Mouse (Mus musculus) limb, embryonic 14.5 days (tissue): ENCODE results near the gene Rpl10a. TPM values are rescaled to one million over a fixed set of nuclear protein-coding genes. Genes with fewer than 3 reads are reported as not detected.
A peak's percentile ranks its signal among the peaks of the same experiment; 100 is the strongest.

Experiments used
- ATAC-seq: fragments of 200-750 bp; cut with Nextera tagmentation; 2 replicates; pipeline ENCODE4 v1.8.0; 2017; ENCODE audit warnings: low read depth, moderate number of reproducible peaks, moderate TSS enrichment; ENCODE audit not compliant: low FRiP score
- DNase-seq: peaks from one replicate; pipeline ENCODE4 v3.0.0-alpha.2; 2015; ENCODE audit warnings: low spot score
- H3K27ac ChIP-seq: fragments of 300-500 bp; sonication (generic); replicated peaks from 2 replicates; pipeline ENCODE4 v1.5.1; 2014; ENCODE audit warnings: low read depth, mild to moderate bottlenecking, low read length, moderate library complexity, mixed read lengths
- H3K27me3 ChIP-seq: fragments of 300-500 bp; sonication (generic); 2 replicates; pipeline ENCODE4 v1.6.1; 2014; ENCODE audit warnings: low read length, mixed read lengths; ENCODE audit not compliant: control insufficient read depth, insufficient read depth
- H3K36me3 ChIP-seq: fragments of 300-500 bp; sonication (generic); 2 replicates; pipeline ENCODE4 v1.6.1; 2014; ENCODE audit warnings: mild to moderate bottlenecking, low read length, moderate library complexity, mixed read lengths; ENCODE audit not compliant: control insufficient read depth, insufficient read depth
- H3K4me1 ChIP-seq: fragments of 300-500 bp; sonication (generic); 2 replicates; pipeline ENCODE4 v1.6.1; 2014; ENCODE audit warnings: antibody characterized with exemption, low read length, mixed read lengths; ENCODE audit not compliant: control insufficient read depth, insufficient read depth
- H3K4me2 ChIP-seq: fragments of 300-500 bp; sonication (generic); replicated peaks from 2 replicates; pipeline ENCODE4 v1.6.1; 2014; ENCODE audit warnings: low read depth, mild to moderate bottlenecking, low read length, moderate library complexity; ENCODE audit not compliant: severe bottlenecking
- H3K4me3 ChIP-seq: fragments of 300-500 bp; sonication (generic); replicated peaks from 2 replicates; pipeline ENCODE4 v1.5.1; 2014; ENCODE audit warnings: low read length
- H3K9ac ChIP-seq: fragments of 300-500 bp; sonication (generic); 2 replicates; pipeline ENCODE4 v1.6.1; 2014; ENCODE audit warnings: mild to moderate bottlenecking, low read depth, low read length, moderate library complexity; ENCODE audit not compliant: severe bottlenecking
- H3K9me3 ChIP-seq: fragments of 300-500 bp; sonication (generic); 2 replicates; pipeline ENCODE4 v1.6.1; 2016; ENCODE audit warnings: low read length; ENCODE audit not compliant: control insufficient read depth
- POLR2A ChIP-seq: fragments of 200-500 bp; IDR thresholded peaks from 2 replicates; pipeline ENCODE4 v1.8.0; 2012; ENCODE audit warnings: inconsistent platforms, mild to moderate bottlenecking, moderate library complexity, borderline replicate concordance; ENCODE audit not compliant: insufficient read depth, insufficient read length; ENCODE audit errors: extremely low read depth
- WGBS: fragments of 180-500 bp; shearing (Covaris S2); extraction: QIAGEN DNeasy Blood & Tissue Kit; methylation state at CpG from one replicate; pipeline ENCODE4 v1.1.7; 2014; 5-methylcytosine and 5-hydroxymethylcytosine counted together
- polyA plus RNA-seq, 2 experiments: library from polyadenylated mRNA; depleted of rRNA in 1 of 2; stranded (reverse) in 1 of 2; unstranded in 1 of 2; fragments of >200 nt; fragmentation: Nextera tagmentation in 1 of 2; extraction: Ambion mirVana in 1 of 2; gene quantifications; 2 replicates each; pipeline versions ENCODE4 v1.2.1 to v1.2.3; 2012 to 2014

Gene Rpl10a
- polyA plus RNA-seq, 2 experiments = 905 to 4,469 TPM

DNA sequence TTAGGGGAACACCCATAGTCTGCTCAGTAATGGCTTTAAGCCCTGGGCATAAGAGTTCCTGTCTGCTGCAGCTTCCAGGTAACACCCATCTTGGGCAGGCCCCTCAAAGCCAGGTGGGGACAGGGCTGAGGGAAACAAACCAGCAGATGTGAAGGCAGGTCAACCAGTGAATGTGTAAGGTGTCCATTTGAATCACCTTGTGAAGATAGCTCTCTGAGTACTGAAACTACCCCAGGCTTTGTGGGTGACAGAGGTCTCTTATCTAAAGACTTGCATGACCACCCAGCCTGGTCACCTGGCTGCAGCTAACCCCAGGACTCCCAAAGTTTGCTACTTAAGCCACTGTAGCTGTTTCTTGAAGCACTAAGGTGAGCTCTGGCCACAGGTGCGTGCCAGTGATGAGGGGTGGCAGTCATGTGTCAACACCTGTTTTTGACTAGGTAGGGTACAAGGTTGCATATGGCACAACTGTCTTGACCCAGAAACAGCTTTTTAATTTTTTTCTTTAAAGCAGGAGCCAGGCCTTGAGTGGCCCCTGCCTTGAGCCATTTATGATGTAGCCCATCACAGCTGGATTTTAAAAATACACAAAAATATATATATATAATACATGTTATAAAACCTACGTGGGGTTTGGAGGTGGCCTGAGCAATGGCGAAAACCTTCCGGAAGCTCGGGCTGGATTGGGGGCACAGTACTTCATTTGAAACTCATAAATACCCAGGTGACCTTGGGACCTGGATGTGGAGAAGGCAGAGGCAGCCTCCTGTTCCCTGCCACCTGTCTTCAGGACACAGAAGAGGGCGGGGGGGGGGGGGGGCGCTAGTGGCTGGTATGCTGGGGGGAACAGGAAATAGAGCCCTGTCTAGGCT is 3.2 kb downstream of the Rpl10a start:
- Histone ChIP-seq H3K4me3 (no peak overlapping the region), H3K9ac (no peak overlapping the region), H3K9me3 (no peaks in the 10 kb centered on the region), H3K36me3 (peaks cover 70% of the 10 kb centered on the region), H3K27ac (no peak overlapping the region), H3K4me2 (no peak overlapping the region), H3K4me1 (peaks cover 26% of the 10 kb centered on the region), H3K27me3 (no peaks in the 10 kb centered on the region)
- no peak for DNase-seq
- no peak for ATAC-seq
- 18% methylated on average over 6 of the region's 7 CpGs for WGBS
- TF ChIP-seq POLR2A = no peak

DNA sequence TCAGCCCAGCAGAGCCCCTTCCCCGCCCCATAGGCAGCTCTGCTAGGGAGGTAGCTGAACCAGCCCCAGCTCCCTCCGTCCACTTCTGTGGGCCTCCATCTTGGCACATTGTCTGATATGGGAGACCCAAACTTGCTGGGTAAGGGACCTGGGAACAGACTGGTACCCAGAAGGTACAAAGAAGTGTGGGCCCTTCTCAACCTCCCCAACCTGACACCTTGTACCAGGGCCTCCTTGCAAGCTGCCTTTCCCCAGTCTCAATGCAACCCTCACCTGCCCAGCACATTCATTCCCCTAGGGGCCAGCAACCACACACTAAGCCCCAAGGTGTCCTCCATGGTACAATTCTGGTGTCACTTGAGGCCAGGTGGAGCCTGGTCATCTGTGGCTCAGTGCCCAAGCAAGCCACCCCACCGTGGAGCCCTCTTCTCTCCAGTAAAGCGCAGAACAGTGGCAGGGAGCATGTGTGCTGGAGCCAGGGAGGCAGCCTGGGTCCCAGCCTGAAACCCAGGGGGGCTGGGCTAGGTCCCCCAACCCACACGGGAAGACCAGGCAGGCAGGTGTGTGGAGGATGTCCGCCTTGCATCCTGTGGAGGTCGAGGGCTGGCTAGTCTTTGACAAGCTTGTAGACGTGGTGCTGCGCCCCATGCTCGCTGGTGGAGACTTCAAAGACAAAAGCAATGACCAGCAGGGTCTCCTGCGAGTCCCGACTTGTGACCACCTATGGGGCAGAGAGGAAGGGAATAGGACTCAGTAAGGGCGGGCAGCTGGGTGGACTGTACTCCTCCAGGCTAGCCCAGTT is 4.0 kb downstream of the Rpl10a start:
- Histone ChIP-seq H3K4me3 (no peak overlapping the region), H3K9me3 (no peaks in the 10 kb centered on the region), H3K4me1 (peaks cover 25% of the 10 kb centered on the region), H3K36me3 (peaks cover 74% of the 10 kb centered on the region), H3K9ac (no peak overlapping the region), H3K27me3 (no peaks in the 10 kb centered on the region), H3K27ac (no peak overlapping the region), H3K4me2 (no peak overlapping the region)
- no peak for TF ChIP-seq POLR2A
- no peak for DNase-seq
- WGBS = 49% methylated on average over 13 of the region's 13 CpGs
- ATAC-seq = no peak

DNA sequence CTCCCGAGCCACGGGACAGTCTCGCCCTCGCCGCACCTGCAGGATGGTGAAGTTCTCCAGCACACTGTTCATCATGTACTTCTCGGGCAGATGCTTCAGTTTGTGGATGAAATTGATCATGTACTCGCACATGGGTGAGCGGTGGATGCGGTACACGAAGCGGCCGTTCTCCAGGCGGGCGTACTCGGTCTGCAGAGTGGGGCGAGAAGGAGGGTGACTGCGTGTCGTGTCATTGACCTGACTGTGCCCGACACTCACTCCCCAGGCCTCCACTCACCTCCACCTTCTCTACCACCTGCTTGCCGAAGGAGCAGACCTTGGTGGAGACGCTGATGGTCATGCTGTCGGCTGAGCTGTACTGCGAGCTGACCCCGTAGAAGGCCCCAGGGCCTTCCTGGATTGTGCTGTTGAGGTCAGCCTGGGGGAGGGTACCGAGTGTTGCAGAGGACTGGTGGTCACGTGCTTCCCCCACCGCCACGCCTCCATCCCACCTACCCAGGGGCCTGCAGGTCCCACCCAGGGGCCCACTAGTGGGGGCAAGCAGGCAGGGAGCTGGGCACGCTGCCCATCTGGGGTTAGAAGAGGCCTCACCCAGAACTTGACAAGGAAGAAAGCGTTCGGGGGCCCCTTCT is 4.8 kb downstream of the Rpl10a start:
- DNase-seq = no peak
- ATAC-seq = no peak
- Histone ChIP-seq H3K27me3 (no peaks in the 10 kb centered on the region), H3K4me3 (no peak overlapping the region), H3K4me2 (0 out of 2 replicates have a peak overlapping the region, but pooled peaks have one; percentile 3), H3K9ac (no peak overlapping the region), H3K36me3 (peaks cover 81% of the 10 kb centered on the region), H3K27ac (no peak overlapping the region), H3K4me1 (peaks cover 18% of the 10 kb centered on the region), H3K9me3 (no peaks in the 10 kb centered on the region)
- no peak for TF ChIP-seq POLR2A
- WGBS = 44% methylated on average over 31 of the region's 31 CpGs

DNA sequence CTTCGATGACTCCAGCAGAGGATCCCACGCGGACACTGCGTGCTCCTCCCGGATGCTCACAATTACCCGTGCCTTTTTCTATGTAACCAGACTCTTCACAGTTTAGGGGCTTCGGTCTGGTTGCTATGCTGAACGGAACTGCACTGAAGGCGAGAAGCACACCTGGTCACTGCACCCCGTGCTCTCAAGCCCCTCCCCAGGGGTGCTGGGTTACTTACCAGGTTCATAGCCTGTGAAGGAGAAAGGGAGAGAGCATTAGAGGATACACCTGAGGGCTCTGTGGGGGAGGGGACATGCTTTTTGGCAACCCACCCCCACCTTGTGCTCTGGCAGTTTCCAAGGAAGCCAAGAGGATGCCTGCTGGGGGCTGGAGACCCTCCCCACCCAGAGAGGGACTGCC is 7.0 kb downstream of the Rpl10a start:
- Histone ChIP-seq H3K4me3 (no peak overlapping the region), H3K27me3 (no peaks in the 10 kb centered on the region), H3K9me3 (no peaks in the 10 kb centered on the region), H3K36me3 (peaks cover 89% of the 10 kb centered on the region), H3K27ac (no peak overlapping the region), H3K9ac (no peak overlapping the region), H3K4me2 (no peak overlapping the region), H3K4me1 (peaks cover 10% of the 10 kb centered on the region)
- DNase-seq = no peak
- WGBS = 66% methylated on average over 10 of the region's 10 CpGs
- no peak for ATAC-seq
- TF ChIP-seq POLR2A = no peak

DNA sequence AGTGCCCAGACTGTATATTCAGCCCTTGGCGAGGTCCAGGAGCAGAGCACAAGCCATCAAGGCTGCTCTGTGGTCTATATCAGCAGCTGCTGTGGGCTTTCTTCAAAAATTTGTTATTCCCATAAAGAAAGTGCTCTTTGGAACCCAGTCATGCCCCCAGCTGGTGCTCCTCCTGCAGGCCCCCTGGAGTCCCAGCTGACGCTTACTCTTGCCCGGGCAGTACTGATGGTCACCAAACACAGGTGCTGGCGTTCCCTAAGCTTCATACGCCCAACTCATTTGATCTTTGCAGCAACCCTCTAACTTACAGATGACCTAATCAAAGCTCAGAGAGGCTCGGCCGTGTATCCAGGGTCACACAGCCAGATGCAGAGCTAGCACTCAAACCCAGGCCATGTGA is 9.3 kb downstream of the Rpl10a start:
- DNase-seq (no peak), ATAC-seq (no peak)
- no peak overlapping the region for H3K4me2 ChIP-seq
- H3K4me3 ChIP-seq = no peak overlapping the region
- peaks cover 80% of the 10 kb centered on the region for H3K36me3 ChIP-seq
- no peak overlapping the region for H3K9ac ChIP-seq
- H3K9me3 ChIP-seq = no peaks in the 10 kb centered on the region
- 92% methylated on average over 7 of the region's 7 CpGs for WGBS
- TF ChIP-seq POLR2A = no peak
- H3K4me1 ChIP-seq = peaks cover 26% of the 10 kb centered on the region
- no peaks in the 10 kb centered on the region for H3K27me3 ChIP-seq
- H3K27ac ChIP-seq = no peak overlapping the region
